Mouse (Mus musculus) liver, adult 2 months (tissue): Measurements from ENCODE around the gene Pik3ip1.

ENCODE experiments used
- CTCF ChIP-seq: fragments of 200-500 bp; IDR thresholded peaks from 2 replicates; pipeline ENCODE4 v1.5.1; 2011; ENCODE audit warnings: low read depth, low read length, control low read depth
- POLR2A ChIP-seq: fragments of 200-500 bp; IDR thresholded peaks from 2 replicates; pipeline ENCODE4 v1.6.1; 2011; ENCODE audit warnings: low read length, control low read depth; ENCODE audit not compliant: insufficient read depth; ENCODE audit errors: extremely low read depth

GRCm38 (mm10) chr11:3348576-3349342 lies 18.6 kb downstream of the Pik3ip1 start:
- TF ChIP-seq CTCF, result no peak
- TF ChIP-seq POLR2A, result no peak
